Mouse (Mus musculus): ENCODE measurements around the gene Rhbdd2.
A peak's percentile ranks its signal among the peaks of the same experiment; 100 is the strongest.

Gene Rhbdd2

GRCm38 (mm10) chr5:135646038-135646437 lies 13.6 kb downstream of the Rhbdd2 start:
- DNase-seq, result no peak

- DNase-seq, result no peak
These were observed 16.3 kb downstream of the Rhbdd2 start for GRCm38 (mm10) chr5:135648461-135649308.

GRCm38 (mm10) chr5:135649309-135649633 lies 16.9 kb downstream of the Rhbdd2 start:
- DNase-seq, result no peak

- no peak for DNase-seq
These were observed 19.1 kb downstream of the Rhbdd2 start for GRCm38 (mm10) chr5:135651536-135651935.

- DNase-seq, result no peak
These were observed 20.8 kb downstream of the Rhbdd2 start for GRCm38 (mm10) chr5:135653209-135653608.

GRCm38 (mm10) chr5:135656046-135656445 lies 23.6 kb downstream of the Rhbdd2 start:
- DNase-seq, result no peak

GRCm38 (mm10) chr5:135657128-135657527 lies 24.7 kb downstream of the Rhbdd2 start:
- no peak for DNase-seq

GRCm38 (mm10) chr5:135657703-135658373 lies 25.4 kb downstream of the Rhbdd2 start:
- DNase-seq, result no peak

- no peak for DNase-seq
These were observed 27.5 kb downstream of the Rhbdd2 start for GRCm38 (mm10) chr5:135659956-135660355.

GRCm38 (mm10) chr5:135660535-135660934 lies 28.1 kb downstream of the Rhbdd2 start:
- DNase-seq, result no peak

GRCm38 (mm10) chr5:135666890-135667289 lies 34.5 kb downstream of the Rhbdd2 start:
- no peak for DNase-seq

GRCm38 (mm10) chr5:135668071-135668470 lies 35.7 kb downstream of the Rhbdd2 start:
- no peak for DNase-seq

GRCm38 (mm10) chr5:135669741-135670275 lies 37.4 kb downstream of the Rhbdd2 start, which contains the start of gene Por:
Por (plus strand) TSS chr5:135670033.
- DNase-seq, result no peak

- no peak for DNase-seq
These were observed 38.5 kb downstream of the Rhbdd2 start for GRCm38 (mm10) chr5:135670881-135671280.

GRCm38 (mm10) chr5:135672509-135672908 lies 40.1 kb downstream of the Rhbdd2 start:
- DNase-seq, result peak; percentile 38

GRCm38 (mm10) chr5:135672980-135673379 lies 40.6 kb downstream of the Rhbdd2 start:
- peak; percentile 73 for DNase-seq

GRCm38 (mm10) chr5:135674349-135674775 lies 41.9 kb downstream of the Rhbdd2 start:
- DNase-seq, result peak; percentile 72

GRCm38 (mm10) chr5:135674821-135675220 lies 42.4 kb downstream of the Rhbdd2 start:
- peak; percentile 85 for DNase-seq

GRCm38 (mm10) chr5:135676696-135677095 lies 44.3 kb downstream of the Rhbdd2 start:
- peak; percentile 30 for DNase-seq

GRCm38 (mm10) chr5:135677251-135677650 lies 44.8 kb downstream of the Rhbdd2 start:
- DNase-seq, result no peak

- DNase-seq, result no peak
These were observed 46.1 kb downstream of the Rhbdd2 start for GRCm38 (mm10) chr5:135678481-135678880.

GRCm38 (mm10) chr5:135680967-135681545 lies 48.6 kb downstream of the Rhbdd2 start:
- DNase-seq, result no peak

GRCm38 (mm10) chr5:135682009-135682408 lies 49.6 kb downstream of the Rhbdd2 start:
- no peak for DNase-seq

Data from kidney, postnatal 14 days (tissue).